Mouse (Mus musculus): ENCODE measurements at regions not wholly inside any gene's neighbourhood (a gene's known extent, or its start where the extent isn't known, plus 50 kb on each side); places are given as distances from the start of the nearest gene placed in this dataset.

- DNase-seq (ENCODE audit: low spot score in 2 of 2) = no peak
Measured at GRCm38 (mm10) chr9:115611713-115612112, 297.5 kb upstream of the Gadl1 start.

GRCm38 (mm10) chr9:115612908-115613307 is 296.3 kb upstream of the Gadl1 start:
- DNase-seq (ENCODE audit: low spot score in 2 of 2) = no peak

GRCm38 (mm10) chr9:115614007-115614406 is 295.2 kb upstream of the Gadl1 start:
- DNase-seq (ENCODE audit: low spot score in 2 of 2) = no peak

- DNase-seq (ENCODE audit: low spot score in 2 of 2) = no peak
Measured at GRCm38 (mm10) chr9:115617909-115618308, 291.3 kb upstream of the Gadl1 start.

- DNase-seq (ENCODE audit: low spot score in 2 of 2) = no peak
Measured at GRCm38 (mm10) chr9:115623948-115624347, 285.3 kb upstream of the Gadl1 start.

GRCm38 (mm10) chr9:115624721-115625496 is 284.3 kb upstream of the Gadl1 start:
- no peak for DNase-seq (ENCODE audit: low spot score in 2 of 2)

- DNase-seq (ENCODE audit: low spot score in 2 of 2) = no peak
Measured at GRCm38 (mm10) chr9:115627551-115627950, 281.7 kb upstream of the Gadl1 start.

- DNase-seq (ENCODE audit: low spot score in 2 of 2) = no peak
Measured at GRCm38 (mm10) chr9:115637114-115637513, 272.1 kb upstream of the Gadl1 start.

GRCm38 (mm10) chr9:115640781-115641180 is 268.5 kb upstream of the Gadl1 start:
- DNase-seq (ENCODE audit: low spot score in 2 of 2) = no peak

GRCm38 (mm10) chr9:115642032-115642431 is 267.2 kb upstream of the Gadl1 start:
- no peak for DNase-seq (ENCODE audit: low spot score in 2 of 2)

GRCm38 (mm10) chr9:115644953-115645352 is 264.3 kb upstream of the Gadl1 start:
- no peak for DNase-seq (ENCODE audit: low spot score in 2 of 2)

GRCm38 (mm10) chr9:115646226-115646625 is 263.0 kb upstream of the Gadl1 start:
- no peak for DNase-seq (ENCODE audit: low spot score in 2 of 2)

- DNase-seq (ENCODE audit: low spot score in 2 of 2) = no peak
Measured at GRCm38 (mm10) chr9:115651708-115652107, 257.5 kb upstream of the Gadl1 start.

GRCm38 (mm10) chr9:115653116-115653515 is 256.1 kb upstream of the Gadl1 start:
- DNase-seq (ENCODE audit: low spot score in 2 of 2) = no peak

GRCm38 (mm10) chr9:115654933-115655332 is 254.3 kb upstream of the Gadl1 start:
- no peak for DNase-seq (ENCODE audit: low spot score in 2 of 2)

GRCm38 (mm10) chr9:115656538-115656937 is 252.7 kb upstream of the Gadl1 start:
- no peak for DNase-seq (ENCODE audit: low spot score in 2 of 2)

- no peak for DNase-seq (ENCODE audit: low spot score in 2 of 2)
Measured at GRCm38 (mm10) chr9:115656994-115657713, 252.1 kb upstream of the Gadl1 start.

GRCm38 (mm10) chr9:115658477-115658876 is 250.8 kb upstream of the Gadl1 start:
- DNase-seq (ENCODE audit: low spot score in 2 of 2) = no peak

- DNase-seq (ENCODE audit: low spot score in 2 of 2) = no peak
Measured at GRCm38 (mm10) chr9:115660371-115660770, 248.9 kb upstream of the Gadl1 start.

GRCm38 (mm10) chr9:115661834-115662425 is 247.3 kb upstream of the Gadl1 start:
- no peak for DNase-seq (ENCODE audit: low spot score in 2 of 2)

- DNase-seq (ENCODE audit: low spot score in 2 of 2) = no peak
Measured at GRCm38 (mm10) chr9:115665337-115666004, 243.8 kb upstream of the Gadl1 start.

- no peak for DNase-seq (ENCODE audit: low spot score in 2 of 2)
Measured at GRCm38 (mm10) chr9:115666530-115666929, 242.7 kb upstream of the Gadl1 start.
